Mouse (Mus musculus) myocyte (in vitro differentiated cells): ENCODE results near the gene Xrcc1.

Experiments
- MYOG ChIP-seq, 3 experiments: IDR thresholded peaks; one replicate each; pipeline ENCODE4 v1.6.1; 2011; ENCODE audit warnings: control low read depth in 2 of 3, low read depth in 2 of 3, mild to moderate bottlenecking in 2 of 3; ENCODE audit not compliant: insufficient read length in 2 of 3, control insufficient read depth in 1 of 3, insufficient read depth in 1 of 3
- POLR2A ChIP-seq: IDR thresholded peaks from one replicate; pipeline ENCODE4 v1.6.1; 2011; ENCODE audit warnings: low read depth, mild to moderate bottlenecking, control low read depth, moderate library complexity; ENCODE audit not compliant: insufficient read length
- REST ChIP-seq: IDR thresholded peaks from one replicate; pipeline ENCODE4 v1.6.1; 2011; ENCODE audit warnings: mild to moderate bottlenecking, control low read depth, moderate library complexity; ENCODE audit not compliant: insufficient read depth, insufficient read length
- TCF12 ChIP-seq: IDR thresholded peaks from one replicate; pipeline ENCODE4 v1.6.1; 2011; ENCODE audit warnings: mild to moderate bottlenecking, control low read depth; ENCODE audit not compliant: poor library complexity, insufficient read depth, severe bottlenecking
- TCF3 ChIP-seq: IDR thresholded peaks from one replicate; pipeline ENCODE4 v1.6.1; 2011; ENCODE audit warnings: low read depth, control low read depth; ENCODE audit not compliant: insufficient read length
- USF1 ChIP-seq: IDR thresholded peaks from one replicate; pipeline ENCODE4 v1.6.1; 2011; ENCODE audit warnings: low read depth, mild to moderate bottlenecking, control low read depth, moderate library complexity

GRCm38 (mm10) chr7:24619671-24620397 is 73.7 kb downstream of the Xrcc1 start:
- TF ChIP-seq POLR2A (no peak), REST (no peak), TCF3 (no peak), USF1 (no peak), TCF12 (no peak), MYOG (IDR thresholded peaks at IDR 0.05; ENCODE audit: control insufficient read depth in 1 of 3, insufficient read depth in 1 of 3, insufficient read length in 2 of 3, low read depth in 2 of 3) (no peak)
